Mouse (Mus musculus): Measurements from ENCODE around the gene Plk1.

The Plk1 gene

DNA sequence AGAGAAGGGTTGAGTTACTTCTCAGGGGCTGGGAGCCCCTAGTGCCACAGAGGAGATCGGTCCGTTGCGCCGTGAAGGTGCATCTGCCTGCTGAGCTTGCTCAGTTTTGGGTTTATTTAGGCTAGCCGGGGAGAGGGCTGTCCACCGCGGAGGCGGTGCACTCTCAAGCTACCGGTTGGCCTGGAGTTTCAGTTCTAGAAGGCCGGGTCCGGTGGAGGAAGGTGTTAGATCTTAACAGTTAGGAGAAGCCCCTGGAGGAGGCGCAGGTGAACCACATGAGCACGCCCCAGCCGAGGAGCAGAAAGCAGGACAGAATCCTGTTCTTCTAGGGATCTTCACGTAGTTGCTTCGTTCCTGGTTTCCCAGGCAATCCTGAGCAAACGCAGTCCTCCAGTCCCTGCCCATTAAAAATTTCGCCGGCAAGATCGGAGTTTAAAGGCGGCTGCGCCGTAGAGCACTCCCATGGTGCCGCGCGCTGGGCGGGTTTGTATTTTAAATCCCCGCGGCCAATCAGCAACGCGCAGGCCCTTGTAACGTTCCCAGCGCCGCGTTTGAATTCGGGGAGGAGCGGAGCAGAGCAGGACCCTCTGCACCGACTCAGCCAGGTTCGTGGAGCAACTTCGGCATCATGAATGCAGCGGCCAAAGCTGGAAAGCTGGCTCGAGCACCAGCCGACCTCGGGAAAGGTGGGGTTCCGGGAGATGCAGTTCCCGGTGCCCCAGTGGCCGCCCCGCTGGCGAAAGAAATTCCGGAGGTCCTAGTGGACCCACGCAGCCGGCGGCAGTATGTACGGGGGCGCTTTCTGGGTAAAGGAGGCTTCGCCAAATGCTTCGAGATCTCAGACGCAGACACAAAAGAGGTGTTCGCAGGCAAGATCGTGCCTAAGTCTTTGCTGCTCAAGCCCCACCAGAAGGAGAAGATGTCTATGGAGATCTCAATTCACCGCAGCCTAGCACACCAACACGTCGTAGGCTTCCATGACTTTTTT lies at the start of gene Plk1:
Plk1 (plus strand) TSS at position 525 of the 988 bp plus-strand sequence.
- DNase-seq (ENCODE audit: low spot score in 2 of 2) = peak; percentile 65 to 81

DNA sequence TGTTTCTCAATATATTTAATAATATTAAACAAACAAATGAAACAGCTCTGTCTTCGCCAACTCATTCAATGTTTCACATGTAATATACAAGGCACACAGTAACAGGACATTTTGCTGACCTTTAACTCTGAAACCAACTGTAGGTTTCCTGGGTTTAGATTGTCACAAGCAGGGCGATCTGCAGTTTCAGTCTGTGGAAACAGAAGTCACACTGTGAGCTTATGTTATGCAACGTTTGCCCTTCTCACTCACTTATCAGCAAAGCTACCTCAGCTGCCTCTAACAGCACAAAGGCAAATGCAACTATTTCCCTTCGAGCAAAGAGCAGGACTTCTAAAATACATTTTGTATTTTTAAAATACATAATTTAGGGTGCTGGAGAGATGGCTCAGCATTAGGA lies 35.7 kb upstream of the Plk1 start:
- DNase-seq (ENCODE audit: low spot score in 2 of 2) = no peak

DNA sequence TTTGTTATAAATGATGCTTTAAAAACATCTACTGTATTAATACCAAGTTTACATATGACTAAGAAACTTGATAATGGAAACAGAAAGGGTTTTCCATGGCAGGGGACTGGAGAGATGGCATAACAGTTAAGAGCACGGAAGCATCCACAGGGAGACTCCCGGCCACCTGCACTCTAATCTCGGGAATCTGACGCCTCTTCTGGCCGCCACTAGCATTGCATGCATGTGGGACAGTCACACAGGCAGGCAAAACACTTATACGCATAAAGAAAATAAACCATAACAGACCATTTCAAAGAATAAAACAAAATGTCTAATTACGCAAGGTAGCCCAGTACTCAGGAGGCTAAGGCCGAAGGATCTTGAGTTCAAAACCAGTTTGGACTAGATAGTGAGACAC lies 33.6 kb upstream of the Plk1 start:
- no peak for DNase-seq (ENCODE audit: low spot score in 2 of 2)

DNA sequence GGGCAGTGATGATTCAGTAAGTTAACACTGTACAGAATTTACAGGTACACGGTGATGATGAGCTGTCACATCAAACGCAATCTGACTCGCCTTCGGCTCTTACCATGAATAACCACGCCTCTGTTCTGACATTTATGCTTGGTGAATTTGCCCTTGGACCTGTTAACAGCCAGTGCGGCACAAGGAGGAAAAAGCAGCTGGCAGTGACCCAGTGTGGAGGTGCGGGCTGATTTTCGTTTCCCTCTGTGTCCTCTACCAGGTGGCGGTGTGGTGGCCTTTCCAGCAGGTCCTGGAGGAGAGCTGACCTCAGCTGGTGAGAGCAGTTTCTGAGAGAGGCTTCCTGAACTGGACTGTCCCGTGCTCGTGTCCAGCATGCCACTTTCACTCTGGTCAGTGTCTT lies 32.3 kb upstream of the Plk1 start:
- DNase-seq (ENCODE audit: low spot score in 2 of 2) = no peak

DNA sequence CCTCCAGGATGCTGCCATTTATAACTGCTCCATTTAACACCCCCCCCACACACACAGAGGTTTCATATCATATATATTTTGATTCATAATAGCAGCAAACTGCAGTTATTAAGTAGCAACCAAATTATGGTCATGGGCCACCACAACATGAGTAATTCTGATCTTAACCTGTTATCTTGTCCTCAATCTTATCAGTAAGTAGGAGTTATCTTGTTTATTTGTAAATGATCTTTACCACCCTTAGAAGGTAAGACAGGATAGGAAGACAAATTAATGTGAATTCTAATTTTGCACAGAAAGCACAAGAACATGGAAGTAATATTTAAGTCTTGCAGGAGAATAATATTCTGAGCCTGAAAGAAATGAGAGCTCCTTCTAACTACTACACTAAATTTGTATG lies 27.4 kb upstream of the Plk1 start:
- DNase-seq (ENCODE audit: low spot score in 2 of 2) = no peak

DNA sequence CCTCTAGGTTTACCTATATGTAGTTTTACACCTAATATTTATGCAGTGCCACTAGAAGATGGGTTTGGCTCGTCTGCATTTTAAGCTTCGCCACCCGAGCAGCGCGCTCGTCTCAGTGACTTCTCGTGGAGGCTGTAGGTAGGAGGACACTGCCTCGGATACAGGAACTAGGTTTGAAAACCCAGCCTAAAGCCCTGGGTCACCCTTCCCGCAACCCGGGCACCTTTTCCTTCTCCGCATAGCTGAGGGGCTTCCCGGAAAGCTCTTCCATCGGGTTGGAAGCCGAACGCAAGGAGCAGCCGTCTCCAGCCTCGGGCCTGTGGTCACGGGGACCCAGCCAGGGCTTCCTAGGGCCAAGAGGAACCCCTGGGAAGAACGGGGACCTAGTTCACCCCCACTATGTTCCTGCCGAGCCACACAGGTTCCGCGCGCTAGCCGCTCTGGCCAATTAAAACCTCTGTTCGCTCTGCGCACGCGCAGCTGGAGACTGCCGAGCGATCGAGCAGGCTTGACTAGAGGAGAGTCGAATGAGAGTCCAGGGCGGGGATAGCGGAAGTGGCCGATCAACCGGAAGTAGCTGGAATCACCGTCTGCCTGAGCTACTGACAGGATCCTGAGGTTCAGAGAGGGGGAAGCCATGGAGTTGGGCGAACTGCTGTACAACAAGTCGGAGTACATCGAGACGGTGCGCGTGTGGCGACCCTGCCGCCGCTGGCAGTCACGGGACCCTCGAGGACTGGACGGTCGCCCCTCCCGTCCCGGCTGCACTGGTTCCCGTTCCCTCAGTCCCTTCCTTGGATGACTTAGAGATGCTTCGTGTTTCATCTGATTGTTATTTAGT lies 26.5 kb upstream of the Plk1 start, which contains the start of the genes Palb2 and Dctn5:
Palb2 (minus strand) TSS at position 489 of the 841 bp plus-strand sequence.
Dctn5 (plus strand) TSS at position 545 of the 841 bp plus-strand sequence.
- DNase-seq (ENCODE audit: low spot score in 2 of 2) = peak; percentile 98

DNA sequence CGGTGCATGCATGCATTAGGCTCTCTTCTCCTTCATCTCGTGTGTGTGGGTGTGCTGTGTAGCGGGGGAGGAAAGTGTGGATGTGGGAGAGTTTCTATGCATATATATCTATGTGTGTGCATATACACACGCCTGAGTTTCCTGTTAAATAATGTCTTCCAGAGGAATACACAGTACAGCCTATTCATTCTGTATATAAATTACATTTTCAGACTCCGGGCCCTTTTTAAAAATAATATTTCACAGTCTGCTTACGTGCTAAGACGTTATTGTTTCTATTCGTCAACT lies 26.0 kb upstream of the Plk1 start:
- no peak for DNase-seq (ENCODE audit: low spot score in 2 of 2)

DNA sequence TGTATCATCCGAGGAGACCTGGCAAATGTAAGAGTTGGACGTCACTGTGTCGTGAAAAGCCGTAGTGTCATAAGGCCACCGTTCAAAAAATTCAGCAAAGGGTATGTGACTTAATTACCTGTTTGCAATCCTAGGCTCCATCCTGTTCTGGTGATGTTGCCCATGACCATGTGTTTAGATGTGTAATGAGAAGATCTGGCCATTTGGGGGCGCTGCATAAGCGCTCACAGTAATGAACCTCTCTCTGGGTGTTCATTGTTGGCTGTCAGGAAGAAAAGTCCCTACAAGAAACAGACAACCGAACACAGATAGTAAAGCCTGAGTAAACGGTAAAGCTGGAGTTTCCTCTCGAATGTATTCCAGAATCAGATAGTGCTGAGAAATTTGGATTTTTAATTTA lies 24.2 kb upstream of the Plk1 start:
- no peak for DNase-seq (ENCODE audit: low spot score in 2 of 2)

DNA sequence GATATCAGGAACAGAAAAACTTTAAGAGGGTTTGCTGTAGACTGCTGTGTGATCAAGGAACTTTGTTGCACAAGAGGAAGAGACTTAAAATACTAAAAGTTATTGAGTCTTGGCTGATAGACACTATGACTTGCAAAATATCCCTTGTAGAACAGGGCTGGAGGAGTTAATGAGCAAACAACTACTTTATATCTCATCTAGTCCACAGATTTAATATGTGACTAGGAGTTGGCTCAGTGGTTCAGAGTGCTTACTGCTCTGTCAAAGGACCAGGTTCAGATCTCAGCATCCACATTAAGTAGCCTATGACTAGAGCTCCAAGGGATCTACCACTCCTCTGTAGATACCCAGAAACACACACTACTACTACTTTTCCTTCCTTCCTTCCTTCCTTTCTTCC lies 22.2 kb upstream of the Plk1 start:
- no peak for DNase-seq (ENCODE audit: low spot score in 2 of 2)

DNA sequence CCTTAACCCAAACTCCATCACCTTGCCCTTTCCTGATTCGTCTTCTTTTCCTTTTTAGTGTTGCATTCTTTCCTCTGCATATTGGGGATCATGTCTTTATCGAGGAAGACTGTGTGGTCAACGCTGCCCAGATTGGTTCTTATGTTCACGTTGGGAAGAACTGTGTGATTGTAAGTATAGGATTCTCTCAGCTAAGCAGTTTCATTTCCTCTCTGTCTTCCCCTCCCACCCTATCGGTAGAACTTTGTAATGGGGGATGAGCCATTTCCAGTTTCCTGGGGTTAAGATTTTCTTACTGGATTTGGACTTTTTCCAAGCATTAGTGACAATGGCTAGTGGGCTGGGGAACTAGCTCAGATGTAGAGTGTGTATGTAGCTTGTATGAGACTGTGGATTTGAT lies 21.0 kb upstream of the Plk1 start:
- DNase-seq (ENCODE audit: low spot score in 2 of 2) = no peak

DNA sequence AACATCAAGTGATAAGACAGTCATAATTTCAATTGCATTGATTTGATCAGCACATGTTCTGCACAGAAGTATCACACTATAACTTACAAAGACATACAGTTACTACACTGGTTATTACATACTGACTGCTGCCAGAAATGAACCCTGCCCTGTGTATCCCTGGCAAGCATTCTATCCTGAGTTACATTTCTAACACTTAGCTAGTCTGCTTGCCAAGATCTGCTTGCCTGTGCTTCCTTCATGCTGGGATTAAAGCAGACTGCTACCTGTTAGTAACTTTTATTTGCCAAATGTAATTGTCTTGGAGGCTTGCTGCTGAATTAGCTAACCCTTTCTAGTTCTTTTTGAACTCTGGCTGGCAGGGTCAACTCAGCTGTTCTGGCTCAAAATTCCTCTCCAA lies 18.2 kb upstream of the Plk1 start:
- no peak for DNase-seq (ENCODE audit: low spot score in 2 of 2)

DNA sequence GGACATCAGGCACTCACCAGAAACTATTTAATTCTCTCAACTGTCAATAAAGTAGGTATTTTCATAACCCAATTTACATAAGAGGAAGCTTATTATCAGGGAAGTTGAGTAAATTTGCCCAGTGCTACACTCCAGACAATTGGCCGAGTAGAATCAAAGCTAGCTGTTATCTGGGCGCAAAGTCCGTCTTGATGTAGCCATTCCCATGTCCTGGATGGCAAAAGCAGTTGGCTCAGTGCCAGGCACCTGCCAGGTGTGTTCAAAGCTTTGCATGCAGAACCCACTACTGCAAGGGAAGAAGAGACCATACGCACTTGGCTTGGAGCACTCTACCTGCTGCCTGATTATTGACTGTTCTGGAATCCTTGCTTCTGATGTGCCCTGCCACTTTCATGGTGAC lies 6.8 kb upstream of the Plk1 start:
- DNase-seq (ENCODE audit: low spot score in 2 of 2) = no peak

DNA sequence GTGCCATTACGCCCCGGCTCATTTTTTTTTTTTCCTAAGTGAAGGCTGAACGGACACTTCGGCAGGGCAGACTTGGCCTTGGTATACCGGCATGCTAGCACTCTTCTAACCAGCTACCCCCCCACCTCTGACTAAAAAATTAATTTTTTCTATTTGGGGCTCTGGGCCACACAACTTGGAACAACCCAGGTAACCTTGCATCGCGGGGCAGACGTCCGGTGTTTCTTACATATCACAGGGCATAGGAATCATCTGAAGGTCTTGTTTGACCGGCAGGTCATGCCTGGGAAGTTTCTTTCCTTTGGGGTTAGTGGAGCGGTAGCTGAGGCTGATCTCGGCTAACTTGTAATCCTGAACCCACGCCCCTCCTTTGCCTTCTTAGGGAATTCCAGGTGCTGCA lies 751 bp upstream of the Plk1 start:
- DNase-seq (ENCODE audit: low spot score in 2 of 2) = no peak

DNA sequence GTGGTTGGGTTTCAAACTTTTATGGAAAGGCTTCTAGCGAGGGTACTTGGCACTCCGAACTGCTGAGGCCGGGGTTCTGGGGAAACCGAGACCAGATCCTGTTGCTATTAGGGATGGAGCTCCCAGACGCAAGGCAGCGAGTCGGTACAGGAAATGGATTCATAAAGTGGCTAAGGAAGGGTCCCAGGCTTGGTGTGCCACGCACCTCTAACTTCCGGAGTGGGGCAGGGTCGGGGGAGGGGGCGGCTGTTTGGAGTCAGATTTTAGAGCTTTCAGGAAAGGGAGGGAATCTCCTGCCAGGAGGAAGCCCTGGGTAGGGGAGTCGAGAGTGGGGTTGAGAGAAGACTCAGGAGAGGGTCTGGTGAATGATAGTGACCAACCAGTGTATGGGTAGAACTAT lies 798 bp downstream of the Plk1 start:
- no peak for DNase-seq (ENCODE audit: low spot score in 2 of 2)

DNA sequence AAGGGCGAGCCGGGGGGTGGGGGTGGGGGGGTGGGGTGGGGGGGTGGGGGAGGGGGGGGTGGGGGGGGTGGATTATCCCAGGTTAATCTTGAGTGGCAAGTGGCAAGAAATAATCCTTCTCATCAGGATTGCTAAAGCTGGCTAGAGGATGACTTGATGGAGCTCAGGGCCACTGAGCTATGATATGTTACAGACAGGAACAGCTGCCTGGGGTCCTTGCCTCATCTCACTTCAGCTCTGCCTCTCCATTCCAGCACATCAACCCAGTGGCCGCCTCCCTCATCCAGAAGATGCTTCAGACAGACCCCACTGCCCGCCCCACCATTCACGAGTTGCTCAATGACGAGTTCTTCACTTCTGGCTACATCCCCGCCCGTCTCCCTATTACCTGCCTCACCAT lies 4.5 kb downstream of the Plk1 start:
- DNase-seq (ENCODE audit: low spot score in 2 of 2) = no peak

DNA sequence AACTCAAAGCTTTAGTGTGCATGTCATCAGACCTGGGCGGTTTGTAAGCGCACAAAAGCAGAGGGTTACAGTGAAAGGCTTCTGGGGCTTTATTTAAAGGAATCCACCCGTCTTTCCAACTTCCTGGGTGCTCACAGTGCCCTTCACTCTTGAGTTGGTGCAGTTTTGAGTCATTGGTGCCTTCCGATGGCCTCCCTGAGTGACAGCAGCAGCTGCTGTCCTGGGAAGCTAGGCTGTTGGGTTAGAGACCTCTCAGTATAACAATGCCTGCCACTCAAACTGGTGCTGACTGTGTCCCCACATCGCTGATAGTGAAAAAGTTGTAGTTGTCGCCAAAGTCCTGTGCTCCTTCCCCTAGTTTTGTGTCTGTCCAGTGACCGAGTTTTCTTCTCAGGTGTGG lies 8.0 kb downstream of the Plk1 start:
- DNase-seq (ENCODE audit: low spot score in 2 of 2) = no peak

DNA sequence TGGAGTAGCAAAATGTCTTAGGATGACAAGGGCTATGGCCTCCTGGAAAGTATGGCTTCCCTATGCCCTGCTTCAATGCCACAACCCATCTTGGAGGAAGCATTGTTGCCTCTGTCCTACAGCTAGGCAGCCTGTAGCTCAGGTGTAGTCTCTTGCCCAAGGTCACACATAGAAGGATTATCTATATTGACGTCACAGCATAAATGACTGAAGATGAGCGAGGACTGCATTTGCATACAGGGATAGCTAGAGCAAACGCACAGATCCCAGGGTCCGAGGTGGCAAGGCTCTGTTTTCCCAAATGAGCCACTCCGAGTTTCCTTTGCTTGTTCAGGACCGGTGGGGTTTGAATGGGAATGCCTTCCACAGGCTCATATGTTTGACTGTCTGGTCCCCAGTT lies 11.5 kb downstream of the Plk1 start:
- DNase-seq (ENCODE audit: low spot score in 2 of 2) = no peak

DNA sequence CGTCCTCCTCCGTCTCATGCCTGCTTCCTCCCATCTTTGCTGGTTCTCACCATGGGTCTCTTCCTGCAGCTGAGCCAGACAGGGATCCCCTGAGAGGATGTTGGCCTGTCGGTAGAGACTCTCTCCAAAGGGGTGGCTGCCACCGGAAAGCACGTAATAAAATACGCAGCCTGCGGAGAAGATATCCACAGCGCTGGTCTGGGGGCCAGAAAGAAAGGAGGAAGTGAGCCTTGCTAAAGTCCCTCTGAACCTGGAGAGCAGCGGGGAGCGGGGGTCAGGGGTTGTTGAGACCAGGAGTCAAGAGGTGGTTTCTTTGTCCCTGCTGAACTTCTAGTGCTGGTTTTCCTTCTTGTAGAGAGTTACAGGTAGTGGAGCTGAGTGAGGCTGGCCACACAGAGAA lies 12.4 kb downstream of the Plk1 start:
- DNase-seq (ENCODE audit: low spot score in 2 of 2) = no peak

DNA sequence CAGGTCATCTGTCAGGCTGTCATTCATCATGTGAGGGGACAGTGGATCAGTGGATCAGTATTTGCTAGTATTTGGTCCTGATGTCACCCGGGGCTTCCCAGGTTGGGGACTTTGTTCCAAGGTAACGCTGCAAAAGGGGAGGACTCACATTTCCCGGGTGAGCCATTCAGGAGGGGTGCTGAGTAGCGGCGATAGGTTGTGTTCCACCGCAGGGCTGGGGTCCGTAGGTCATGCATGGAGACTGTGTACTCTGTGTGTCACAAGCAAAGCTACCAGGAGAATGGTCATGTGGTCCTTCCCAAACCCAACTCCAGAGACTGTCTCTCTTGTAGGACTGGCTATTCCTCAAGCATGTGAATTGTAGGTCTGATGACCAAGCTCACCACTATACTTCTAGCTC lies 21.5 kb downstream of the Plk1 start:
- no peak for DNase-seq (ENCODE audit: low spot score in 2 of 2)

DNA sequence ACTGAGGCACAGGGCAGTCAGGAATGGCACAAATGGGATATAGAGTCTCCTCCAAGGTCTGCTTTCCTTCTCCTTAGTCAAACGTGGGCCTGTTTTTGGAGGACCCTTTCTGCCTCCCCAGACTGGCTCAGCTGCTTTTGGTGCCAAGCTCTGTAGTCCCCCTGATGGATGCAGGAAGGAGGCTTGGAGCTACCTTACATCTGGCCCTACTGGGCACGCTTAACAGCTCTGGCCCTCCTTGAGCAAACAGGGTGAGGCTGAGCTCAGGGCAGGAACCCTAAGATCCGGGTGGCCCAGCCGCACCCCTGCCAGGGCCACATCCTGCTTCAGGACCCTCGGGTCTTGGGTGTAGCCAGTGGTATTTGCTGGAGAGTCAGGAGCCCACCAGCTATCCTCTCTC lies 25.3 kb downstream of the Plk1 start:
- DNase-seq (ENCODE audit: low spot score in 2 of 2) = no peak

DNA sequence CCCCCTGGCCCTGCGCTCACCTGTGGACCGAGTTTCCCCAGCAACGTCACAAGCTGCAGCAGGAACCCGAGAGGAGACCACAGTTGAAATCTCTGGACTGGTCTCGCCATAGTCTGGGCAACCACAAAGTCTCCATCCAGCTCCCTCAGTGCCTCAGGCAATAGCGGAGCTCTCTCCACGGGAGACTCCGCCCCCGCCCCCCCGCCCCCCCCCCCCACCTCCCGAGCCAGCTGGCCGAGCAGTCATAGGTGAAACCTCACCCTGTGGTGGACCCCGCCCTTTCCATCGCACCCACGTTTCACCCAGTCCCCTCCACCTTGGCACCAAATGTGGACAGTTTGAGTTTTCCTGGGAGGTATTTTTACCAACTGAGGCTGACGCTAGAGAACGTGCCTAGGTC lies 26.8 kb downstream of the Plk1 start, which contains the start of gene Ern2:
Ern2 (minus strand) TSS at position 165 of the 400 bp plus-strand sequence.
- DNase-seq (ENCODE audit: low spot score in 2 of 2) = no peak

DNA sequence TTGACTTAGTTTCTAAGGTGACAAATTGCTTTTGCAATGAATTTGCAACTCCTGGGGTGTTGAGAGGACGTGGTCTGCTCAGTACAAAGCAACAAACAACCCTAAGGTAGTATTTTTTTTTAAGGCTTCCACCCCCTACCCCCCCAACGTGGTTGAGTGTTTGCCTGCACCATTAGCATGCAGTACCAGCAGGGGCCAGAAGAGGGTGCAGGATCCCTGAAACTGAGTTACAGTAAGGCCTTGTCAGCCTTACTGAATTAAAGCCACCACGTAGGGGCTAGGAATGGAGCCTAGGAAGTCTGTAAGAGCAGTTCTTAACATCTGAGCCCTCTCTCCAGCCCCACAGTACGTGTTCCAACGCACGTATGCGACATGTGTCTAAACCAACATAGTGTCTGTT lies 30.2 kb downstream of the Plk1 start:
- peak in 1 of 2 experiments; percentile 19 for DNase-seq (ENCODE audit: low spot score in 2 of 2)

DNA sequence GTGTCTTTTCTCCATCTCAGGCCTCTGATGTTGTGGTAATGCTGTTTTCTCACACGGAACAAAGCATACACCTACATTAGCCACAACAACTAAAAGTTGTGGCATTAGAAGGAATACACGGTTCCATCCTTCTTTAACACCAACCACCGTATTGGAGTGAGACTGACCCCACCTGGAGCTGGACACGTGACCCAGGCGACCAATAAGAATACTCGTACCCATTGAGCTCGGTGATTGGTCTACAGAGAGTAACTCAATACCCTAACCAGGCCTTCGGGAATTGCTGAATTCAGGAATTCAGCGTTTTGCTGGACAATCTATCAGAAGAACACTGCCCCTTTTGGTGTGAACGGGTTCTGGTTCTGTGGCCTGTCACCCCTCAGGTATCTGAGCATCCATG lies 31.9 kb downstream of the Plk1 start:
- DNase-seq (ENCODE audit: low spot score in 2 of 2) = no peak

Data from urinary bladder, postnatal 36 days (tissue).